Mouse (Mus musculus) limb, embryonic 10.5 days (tissue): ENCODE measurements around the gene Ppp1r32. TPM values are rescaled to one million over a fixed set of nuclear protein-coding genes. Genes with fewer than 3 reads are reported as not detected.

Experiments
- DNase-seq: peaks from one replicate; pipeline ENCODE4 v3.0.0-alpha.2; 2017; ENCODE audit warnings: low spot score
- H3K27ac ChIP-seq: fragments of 300-500 bp; sonication (generic); 2 replicates; pipeline ENCODE4 v1.5.1; 2016; ENCODE audit warnings: mild to moderate bottlenecking
- H3K27me3 ChIP-seq: fragments of 300-500 bp; sonication (generic); 2 replicates; pipeline ENCODE4 v1.6.1; 2016; ENCODE audit warnings: low read depth, mild to moderate bottlenecking; ENCODE audit not compliant: poor library complexity, severe bottlenecking
- H3K36me3 ChIP-seq: fragments of 300-500 bp; sonication (generic); 2 replicates; pipeline ENCODE4 v1.6.1; 2016; ENCODE audit warnings: mild to moderate bottlenecking, moderate library complexity
- H3K4me1 ChIP-seq: fragments of 300-500 bp; sonication (generic); 2 replicates; pipeline ENCODE4 v1.6.1; 2016
- H3K4me3 ChIP-seq: fragments of 300-500 bp; sonication (generic); 2 replicates; pipeline ENCODE4 v1.5.1; 2016; ENCODE audit warnings: mild to moderate bottlenecking, moderate library complexity
- H3K9me3 ChIP-seq: fragments of 300-500 bp; sonication (generic); replicated peaks from 2 replicates; pipeline ENCODE4 v1.6.1; 2016; ENCODE audit warnings: mild to moderate bottlenecking
- WGBS: fragments of 180-500 bp; shearing (Covaris S2); methylation state at CpG from one replicate; pipeline ENCODE4 v1.1.7; 2016; 5-methylcytosine and 5-hydroxymethylcytosine counted together
- polyA plus RNA-seq: library from polyadenylated mRNA; unstranded; fragments of >200 nt; fragmentation: Nextera tagmentation; extraction: Ambion mirVana; gene quantifications from 2 replicates; pipeline ENCODE4 v1.2.1, GENCODE M21; 2016

Gene Ppp1r32
- polyA plus RNA-seq, 1 experiment from 2014 or later: not detected

DNA sequence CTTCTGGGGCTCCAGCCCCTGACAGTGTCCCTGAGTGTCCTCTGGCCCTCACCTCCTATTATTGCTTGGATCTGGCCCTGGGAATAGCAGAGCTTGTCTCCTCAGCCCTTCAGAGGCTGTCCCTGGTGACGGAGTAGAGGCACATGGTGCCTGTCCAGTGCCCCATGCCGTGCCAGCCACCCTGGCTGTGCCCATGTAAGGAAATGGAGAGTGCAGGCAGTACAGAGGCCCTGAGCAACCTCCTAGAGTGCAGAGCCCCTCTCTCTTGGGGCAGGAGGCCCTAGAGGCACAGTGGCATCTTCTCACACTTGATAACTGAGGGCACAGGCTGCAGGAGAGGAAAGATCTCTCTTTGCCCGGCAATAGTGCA is 27.3 kb downstream of the Ppp1r32 start:
- WGBS: 72% methylated on average over 3 of the region's 3 CpGs
- Histone ChIP-seq H3K9me3 (no peaks in the 10 kb centered on the region), H3K4me3 (no peak overlapping the region), H3K36me3 (no peaks in the 10 kb centered on the region), H3K27ac (no peak overlapping the region), H3K4me1 (peaks cover 20% of the 10 kb centered on the region), H3K27me3 (peaks cover 94% of the 10 kb centered on the region)
- DNase-seq: no peak

GRCm38 (mm10) chr19:10454718-10455436 is 27.9 kb downstream of the Ppp1r32 start:
- Histone ChIP-seq H3K27me3 (peaks cover 88% of the 10 kb centered on the region), H3K4me3 (no peak overlapping the region), H3K36me3 (no peaks in the 10 kb centered on the region), H3K27ac (no peak overlapping the region), H3K4me1 (peaks cover 20% of the 10 kb centered on the region), H3K9me3 (no peaks in the 10 kb centered on the region)
- no peak for DNase-seq
- WGBS: 68% methylated on average over 4 of the region's 4 CpGs

- no peak overlapping the region for H3K27ac ChIP-seq
- DNase-seq: peak; percentile 79
- no peaks in the 10 kb centered on the region for H3K9me3 ChIP-seq
- no peaks in the 10 kb centered on the region for H3K4me1 ChIP-seq
- H3K36me3 ChIP-seq: no peaks in the 10 kb centered on the region
- H3K4me3 ChIP-seq: no peak overlapping the region
- 2% methylated on average over 3 of the region's 3 CpGs for WGBS
- H3K27me3 ChIP-seq: peaks cover 37% of the 10 kb centered on the region
These were observed 33.0 kb downstream of the Ppp1r32 start for GRCm38 (mm10) chr19:10449708-10450107.

GRCm38 (mm10) chr19:10449190-10449589 is 33.5 kb downstream of the Ppp1r32 start:
- Histone ChIP-seq H3K4me1 (no peaks in the 10 kb centered on the region), H3K36me3 (no peaks in the 10 kb centered on the region), H3K27ac (no peak overlapping the region), H3K9me3 (no peaks in the 10 kb centered on the region), H3K27me3 (peaks cover 31% of the 10 kb centered on the region), H3K4me3 (no peak overlapping the region)
- DNase-seq: no peak
- WGBS: 56% methylated on average over 6 of the region's 6 CpGs

DNA sequence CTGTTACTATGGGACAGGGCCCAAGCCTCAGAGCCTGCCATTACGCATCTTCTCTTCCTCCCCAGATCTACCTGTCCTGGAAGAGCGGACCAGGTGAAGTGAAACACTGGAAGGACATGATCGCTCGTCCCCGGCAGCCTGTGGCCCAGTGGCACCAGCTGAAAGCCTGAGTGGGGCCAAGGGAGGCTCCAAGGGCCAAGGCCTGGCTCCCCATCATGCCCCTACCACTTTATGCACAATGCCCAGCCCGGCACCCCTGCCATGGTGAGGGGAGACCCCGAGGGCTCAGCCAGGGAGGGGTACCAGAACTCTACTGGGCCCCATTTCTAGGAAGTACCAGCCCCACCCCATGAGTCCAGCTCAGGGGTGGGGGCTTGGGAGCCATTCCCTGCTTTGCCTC is 34.5 kb downstream of the Ppp1r32 start:
- H3K27ac ChIP-seq: no peak overlapping the region
- H3K27me3 ChIP-seq: peaks cover 22% of the 10 kb centered on the region
- no peak overlapping the region for H3K4me3 ChIP-seq
- H3K4me1 ChIP-seq: no peaks in the 10 kb centered on the region
- H3K9me3 ChIP-seq: no peaks in the 10 kb centered on the region
- DNase-seq: no peak
- H3K36me3 ChIP-seq: no peaks in the 10 kb centered on the region
- WGBS: 87% methylated on average over 7 of the region's 7 CpGs

GRCm38 (mm10) chr19:10444685-10445369 is 37.9 kb downstream of the Ppp1r32 start:
- no peaks in the 10 kb centered on the region for H3K27me3 ChIP-seq

DNA sequence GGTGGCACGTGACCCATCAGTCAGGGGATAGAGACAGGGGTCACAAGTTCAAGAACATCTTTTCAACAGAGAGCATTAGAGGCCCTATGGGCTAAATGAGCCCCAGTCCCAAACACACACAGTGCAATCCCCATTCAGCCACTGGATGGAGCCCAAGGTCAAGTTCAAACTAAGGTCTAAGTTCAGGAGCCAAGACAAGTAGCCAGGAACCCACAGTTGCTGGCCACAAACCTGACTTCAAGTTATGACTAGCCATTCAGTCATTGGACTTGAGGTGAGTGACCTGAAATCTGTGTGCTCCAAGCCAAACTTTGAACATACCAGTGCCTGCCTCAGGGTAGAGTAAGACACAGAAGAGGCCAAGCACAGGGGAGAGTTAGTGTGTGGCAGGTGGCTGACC is 45.2 kb downstream of the Ppp1r32 start:
- Histone ChIP-seq H3K4me1 (peaks cover 13% of the 10 kb centered on the region), H3K9me3 (no peaks in the 10 kb centered on the region), H3K27me3 (peaks cover 11% of the 10 kb centered on the region), H3K4me3 (no peak overlapping the region), H3K27ac (no peak overlapping the region), H3K36me3 (no peaks in the 10 kb centered on the region)
- 74% methylated on average over 1 of the region's 1 CpGs for WGBS
- no peak for DNase-seq

More at GRCm38 (mm10) chr19:10444685-10445369, 37.9 kb downstream of the Ppp1r32 start:
- Histone ChIP-seq H3K36me3 (no peaks in the 10 kb centered on the region), H3K9me3 (no peaks in the 10 kb centered on the region), H3K4me1 (no peaks in the 10 kb centered on the region), H3K4me3 (no peak overlapping the region), H3K27ac (no peak overlapping the region)
- DNase-seq: no peak
- 89% methylated on average over 15 of the region's 15 CpGs for WGBS

- H3K27me3 ChIP-seq: peaks cover 11% of the 10 kb centered on the region
- H3K27ac ChIP-seq: no peak overlapping the region
- no peaks in the 10 kb centered on the region for H3K9me3 ChIP-seq
- 48% methylated on average over 1 of the region's 1 CpGs for WGBS
- no peaks in the 10 kb centered on the region for H3K36me3 ChIP-seq
- H3K4me1 ChIP-seq: peaks cover 15% of the 10 kb centered on the region
- no peak overlapping the region for H3K4me3 ChIP-seq
- no peak for DNase-seq
These were observed 46.0 kb downstream of the Ppp1r32 start for GRCm38 (mm10) chr19:10436726-10437125.

DNA sequence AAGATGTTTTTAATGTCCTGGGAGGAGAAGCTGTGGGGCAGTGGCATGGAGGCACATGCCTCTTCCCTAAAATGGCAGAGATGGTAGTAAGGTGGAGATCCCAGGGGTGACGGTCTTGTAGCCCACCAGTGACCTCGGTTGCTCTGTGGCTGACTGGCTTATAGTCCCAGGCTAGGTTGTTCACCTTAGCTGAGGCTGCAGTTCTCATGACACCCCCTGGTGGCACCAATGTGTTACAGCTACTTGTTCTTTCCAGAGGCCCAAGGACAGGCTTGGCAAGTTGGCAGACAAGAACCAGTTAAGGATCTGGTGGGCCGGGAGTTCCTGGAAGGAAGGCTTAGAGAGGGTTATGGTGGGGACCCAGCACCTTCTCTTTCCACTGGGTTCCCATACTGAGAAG is 46.8 kb downstream of the Ppp1r32 start:
- no peak overlapping the region for H3K4me3 ChIP-seq
- H3K36me3 ChIP-seq: no peaks in the 10 kb centered on the region
- no peaks in the 10 kb centered on the region for H3K9me3 ChIP-seq
- H3K4me1 ChIP-seq: peaks cover 21% of the 10 kb centered on the region
- H3K27me3 ChIP-seq: peaks cover 11% of the 10 kb centered on the region
- no peak overlapping the region for H3K27ac ChIP-seq
- peak; percentile 69 for DNase-seq
- 43% methylated on average over 3 of the region's 3 CpGs for WGBS

DNA sequence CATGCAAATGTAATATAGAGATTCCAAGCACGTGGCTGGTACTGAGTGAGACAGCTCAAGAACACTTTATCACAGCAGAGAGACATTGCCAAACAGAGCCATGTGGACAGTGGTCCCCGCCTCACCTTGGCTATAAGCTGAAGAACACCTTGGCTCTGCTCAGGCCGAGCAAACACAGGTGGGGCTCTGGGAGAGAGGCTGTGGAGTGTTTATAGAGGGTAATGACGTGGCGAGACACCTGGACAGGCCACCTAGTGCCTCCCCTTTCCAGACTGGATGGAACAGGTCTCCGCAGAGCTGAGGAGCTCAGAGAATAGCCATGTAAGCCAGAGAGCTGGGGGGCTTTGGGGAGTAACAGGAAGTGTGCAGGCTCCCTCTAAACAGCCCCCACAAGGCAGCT is 47.8 kb downstream of the Ppp1r32 start:
- no peak overlapping the region for H3K4me3 ChIP-seq
- no peaks in the 10 kb centered on the region for H3K36me3 ChIP-seq
- peaks cover 14% of the 10 kb centered on the region for H3K27me3 ChIP-seq
- WGBS: 78% methylated on average over 6 of the region's 6 CpGs
- H3K27ac ChIP-seq: no peak overlapping the region
- peaks cover 30% of the 10 kb centered on the region for H3K4me1 ChIP-seq
- H3K9me3 ChIP-seq: no peaks in the 10 kb centered on the region
- no peak for DNase-seq

DNA sequence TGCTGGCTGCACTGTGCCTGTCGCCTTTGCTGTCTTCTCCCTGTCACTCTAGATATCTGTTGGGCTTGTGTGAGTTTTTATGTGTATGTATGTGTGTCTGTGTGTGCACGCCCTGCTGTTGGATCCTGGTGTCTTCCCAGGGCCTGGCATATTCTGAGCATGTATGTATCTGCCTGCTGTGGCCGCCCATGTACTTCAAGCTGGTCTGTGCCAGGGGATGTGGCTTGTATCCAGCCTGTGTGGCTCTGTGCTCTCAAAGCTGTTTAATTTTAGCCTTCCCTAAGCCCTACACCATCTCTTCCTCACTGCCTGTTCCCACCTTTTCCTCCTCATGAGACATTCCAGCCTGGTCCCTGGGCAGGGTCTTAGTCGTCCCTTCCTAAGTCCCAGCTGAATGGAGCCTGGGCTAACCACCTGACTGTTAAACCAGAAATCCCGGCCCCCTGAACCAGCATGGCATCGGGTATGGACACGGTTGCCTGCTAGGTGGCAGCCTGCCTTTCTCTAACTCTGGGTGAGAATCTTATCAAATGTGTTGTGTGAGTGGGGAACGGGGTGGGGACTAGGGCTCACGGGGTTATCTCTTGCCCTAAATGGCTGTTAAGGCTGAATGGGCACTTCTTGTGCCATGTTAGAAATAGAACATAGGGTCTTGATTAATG is 48.7 kb downstream of the Ppp1r32 start:
- H3K4me1 ChIP-seq: peaks cover 30% of the 10 kb centered on the region
- no peak overlapping the region for H3K27ac ChIP-seq
- no peaks in the 10 kb centered on the region for H3K9me3 ChIP-seq
- peaks cover 14% of the 10 kb centered on the region for H3K27me3 ChIP-seq
- 76% methylated on average over 9 of the region's 9 CpGs for WGBS
- no peak overlapping the region for H3K4me3 ChIP-seq
- DNase-seq: no peak
- no peaks in the 10 kb centered on the region for H3K36me3 ChIP-seq

GRCm38 (mm10) chr19:10433225-10433624 is 49.5 kb downstream of the Ppp1r32 start:
- no peaks in the 10 kb centered on the region for H3K36me3 ChIP-seq
- H3K27ac ChIP-seq: no peak overlapping the region
- H3K9me3 ChIP-seq: no peaks in the 10 kb centered on the region
- H3K4me1 ChIP-seq: peaks cover 32% of the 10 kb centered on the region
- H3K27me3 ChIP-seq: peaks cover 14% of the 10 kb centered on the region
- 78% methylated on average over 7 of the region's 7 CpGs for WGBS
- no peak for DNase-seq
- no peak overlapping the region for H3K4me3 ChIP-seq

DNA sequence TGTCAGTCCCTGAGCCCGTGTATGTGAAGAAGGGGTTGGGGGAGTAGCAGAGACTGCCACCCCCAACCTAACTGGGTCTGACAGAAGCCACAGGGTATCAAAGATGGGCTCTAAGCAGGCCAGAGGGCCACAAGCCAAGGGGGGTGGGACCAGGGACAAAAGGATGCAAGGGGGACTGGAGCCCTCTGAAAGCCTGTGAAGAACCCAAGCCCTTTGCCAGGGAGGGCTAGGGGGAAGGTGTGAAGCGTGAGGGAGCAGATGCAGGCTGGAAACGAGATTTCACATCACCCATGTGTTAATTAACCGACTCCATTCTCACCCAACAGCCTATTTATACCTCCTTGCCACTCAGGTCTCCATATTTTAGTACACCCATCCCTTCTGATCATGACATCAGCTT is 50.9 kb downstream of the Ppp1r32 start:
- Histone ChIP-seq H3K27ac (no peak overlapping the region), H3K36me3 (no peaks in the 10 kb centered on the region), H3K9me3 (no peaks in the 10 kb centered on the region), H3K4me3 (no peak overlapping the region), H3K4me1 (peaks cover 43% of the 10 kb centered on the region), H3K27me3 (peaks cover 18% of the 10 kb centered on the region)
- DNase-seq: no peak
- WGBS: 37% methylated on average over 4 of the region's 4 CpGs
